Mouse (Mus musculus): ENCODE measurements around the gene 4930404N11Rik.

4930404N11Rik gene

GRCm38 (mm10) chr10:81365672-81366476 is at the start of gene 4930404N11Rik:
4930404N11Rik (minus strand) TSS chr10:81365816.
- DNase-seq (ENCODE audit: extremely low read depth, low read depth, low spot score), result no peak

GRCm38 (mm10) chr10:81415146-81415545 is 49.5 kb upstream of the 4930404N11Rik start:
- DNase-seq (ENCODE audit: extremely low read depth, low read depth, low spot score), result no peak

GRCm38 (mm10) chr10:81414682-81415081 is 49.1 kb upstream of the 4930404N11Rik start:
- no peak for DNase-seq (ENCODE audit: extremely low read depth, low read depth, low spot score)

GRCm38 (mm10) chr10:81413310-81414261 is 48.0 kb upstream of the 4930404N11Rik start:
- DNase-seq (ENCODE audit: extremely low read depth, low read depth, low spot score), result no peak

GRCm38 (mm10) chr10:81412586-81413309 is 47.1 kb upstream of the 4930404N11Rik start:
- DNase-seq (ENCODE audit: extremely low read depth, low read depth, low spot score), result no peak

GRCm38 (mm10) chr10:81411471-81412400 is 46.1 kb upstream of the 4930404N11Rik start:
- DNase-seq (ENCODE audit: extremely low read depth, low read depth, low spot score), result no peak

GRCm38 (mm10) chr10:81410981-81411380 is 45.4 kb upstream of the 4930404N11Rik start:
- no peak for DNase-seq (ENCODE audit: extremely low read depth, low read depth, low spot score)

GRCm38 (mm10) chr10:81410350-81410749 is 44.7 kb upstream of the 4930404N11Rik start:
- DNase-seq (ENCODE audit: extremely low read depth, low read depth, low spot score), result no peak

- DNase-seq (ENCODE audit: extremely low read depth, low read depth, low spot score), result no peak
These were observed 43.7 kb upstream of the 4930404N11Rik start for GRCm38 (mm10) chr10:81409330-81409729.

- no peak for DNase-seq (ENCODE audit: extremely low read depth, low read depth, low spot score)
These were observed 43.3 kb upstream of the 4930404N11Rik start for GRCm38 (mm10) chr10:81408871-81409291.

- DNase-seq (ENCODE audit: extremely low read depth, low read depth, low spot score), result no peak
These were observed 42.8 kb upstream of the 4930404N11Rik start for GRCm38 (mm10) chr10:81408424-81408729.

- no peak for DNase-seq (ENCODE audit: extremely low read depth, low read depth, low spot score)
These were observed 42.2 kb upstream of the 4930404N11Rik start for GRCm38 (mm10) chr10:81407539-81408423.

- no peak for DNase-seq (ENCODE audit: extremely low read depth, low read depth, low spot score)
These were observed 41.2 kb upstream of the 4930404N11Rik start for GRCm38 (mm10) chr10:81406504-81407440.

- no peak for DNase-seq (ENCODE audit: extremely low read depth, low read depth, low spot score)
These were observed 40.1 kb upstream of the 4930404N11Rik start for GRCm38 (mm10) chr10:81405588-81406201.

- DNase-seq (ENCODE audit: extremely low read depth, low read depth, low spot score), result no peak
These were observed 39.1 kb upstream of the 4930404N11Rik start for GRCm38 (mm10) chr10:81404720-81405119.

- no peak for DNase-seq (ENCODE audit: extremely low read depth, low read depth, low spot score)
These were observed 38.5 kb upstream of the 4930404N11Rik start for GRCm38 (mm10) chr10:81404082-81404481.

GRCm38 (mm10) chr10:81403511-81403910 is 37.9 kb upstream of the 4930404N11Rik start:
- DNase-seq (ENCODE audit: extremely low read depth, low read depth, low spot score), result no peak

Measured in fat pad, adult 2 months (tissue).